Comparison of ENCODE assay signal across 14 mouse cellular contexts in genomic region chr5:131750330-131750729, GRCm38 (mm10).
"Had no signal": no experiment of that assay in that cellular context is flagged by ENCODE, and none has a peak within 500 bp of the region (broad histone marks: within the 10 kb centered on the region; RNA-seq: fewer than 3 reads in every experiment).

No protein-coding gene starts in this region.

- H3K36me3 ChIP-seq: midbrain, embryonic 13.5 days; neural tube, embryonic 12.5 days had no signal

- H3K4me2 ChIP-seq: limb, embryonic 12.5 days; midbrain, embryonic 13.5 days; neural tube, embryonic 12.5 days had no signal

- ATAC-seq: inflammation-experienced regulatory T-cells, adult 6 months; midbrain, embryonic 13.5 days had no signal

- DNase-seq: kidney, adult 2 months; kidney, postnatal 25 days; layer of hippocampus, adult 9-11 months; layer of hippocampus, postnatal 36 days; liver; retina, postnatal 1 day; right cerebral cortex, postnatal 4 days; spleen, adult 18-20 months; thymus, postnatal 4 days had no signal

- H3K9me3 ChIP-seq: limb, embryonic 12.5 days; midbrain, embryonic 13.5 days; neural tube, embryonic 12.5 days had no signal

- H3K9ac ChIP-seq: limb, embryonic 12.5 days; liver, embryonic 14.5 days; midbrain, embryonic 13.5 days; neural tube, embryonic 12.5 days had no signal

- H3K27ac ChIP-seq: liver, embryonic 14.5 days; neural tube, embryonic 12.5 days had no signal

- H3K27me3 ChIP-seq: limb, embryonic 12.5 days; midbrain, embryonic 13.5 days; neural tube, embryonic 12.5 days had no signal

- H3K4me3 ChIP-seq: limb, embryonic 12.5 days; midbrain, embryonic 13.5 days; neural tube, embryonic 12.5 days had no signal
